Mouse (Mus musculus) layer of hippocampus, adult 8-10 months (tissue): ENCODE measurements at regions not wholly inside any gene's neighbourhood (a gene's known extent, or its start where the extent isn't known, plus 50 kb on each side); places are given as distances from the start of the nearest gene placed in this dataset.

Source experiments
- DNase-seq, 2 experiments: peaks; one replicate each; pipeline ENCODE4 v3.0.0; 2022; ENCODE audit warnings: low spot score in 2 of 2

DNA sequence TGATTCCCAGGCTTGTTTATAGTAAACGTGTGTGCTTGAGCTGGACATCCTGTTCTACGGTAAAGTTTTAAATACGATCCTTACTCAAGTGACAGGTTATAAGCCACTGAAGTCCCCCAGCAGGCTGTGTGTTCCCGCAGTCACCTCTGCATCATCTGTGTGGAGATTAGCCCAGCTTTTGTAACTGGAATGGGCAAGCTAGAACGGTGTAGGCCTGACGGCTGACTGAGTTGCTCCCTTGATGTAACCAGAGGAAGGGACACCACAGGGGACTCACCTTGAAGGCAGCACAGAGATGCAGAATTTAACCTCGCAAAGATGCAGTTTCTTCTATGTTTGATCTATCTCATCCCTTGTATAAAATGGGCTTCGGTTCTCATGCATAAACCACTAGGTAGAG lies 418.4 kb upstream of the Pou3f3 start:
- DNase-seq: no peak

DNA sequence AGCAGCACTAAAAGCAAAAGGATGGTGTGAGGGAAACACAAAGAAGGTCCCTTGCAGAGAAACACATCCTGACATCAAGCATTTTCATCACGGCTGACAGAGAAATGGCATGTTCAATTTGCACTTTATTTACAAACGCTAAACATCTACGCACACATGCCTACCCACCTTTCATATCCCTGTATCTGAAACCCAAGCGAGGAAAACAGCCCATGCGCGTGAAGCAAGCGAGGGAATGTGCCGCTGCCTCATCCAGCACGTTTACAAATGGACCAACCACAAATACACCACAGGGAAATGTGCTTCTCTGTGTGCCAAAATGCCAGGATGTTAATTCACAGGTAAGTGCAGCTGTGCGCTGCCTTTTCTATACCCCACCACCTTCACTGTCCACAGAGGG lies 399.7 kb upstream of the Pou3f3 start:
- DNase-seq: no peak

DNA sequence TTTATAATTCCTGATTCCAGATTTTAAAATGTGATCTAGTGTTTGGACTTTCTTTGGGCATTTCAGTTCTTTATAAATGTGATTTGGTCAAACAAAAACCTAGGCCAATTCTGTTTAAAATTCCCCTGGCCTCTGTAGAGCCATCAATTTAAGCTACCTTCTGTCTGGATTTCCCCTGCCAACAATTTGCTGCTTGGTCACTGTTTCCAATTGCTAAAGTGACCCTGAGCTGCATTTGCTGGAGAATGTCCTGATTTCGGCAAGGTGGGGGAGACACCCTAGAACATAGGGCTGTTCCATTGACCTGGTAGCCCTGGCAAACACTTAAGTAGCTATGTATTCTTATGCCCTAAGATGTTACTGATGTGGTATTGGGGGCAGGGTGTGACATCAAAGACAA lies 386.3 kb upstream of the Pou3f3 start:
- no peak for DNase-seq

DNA sequence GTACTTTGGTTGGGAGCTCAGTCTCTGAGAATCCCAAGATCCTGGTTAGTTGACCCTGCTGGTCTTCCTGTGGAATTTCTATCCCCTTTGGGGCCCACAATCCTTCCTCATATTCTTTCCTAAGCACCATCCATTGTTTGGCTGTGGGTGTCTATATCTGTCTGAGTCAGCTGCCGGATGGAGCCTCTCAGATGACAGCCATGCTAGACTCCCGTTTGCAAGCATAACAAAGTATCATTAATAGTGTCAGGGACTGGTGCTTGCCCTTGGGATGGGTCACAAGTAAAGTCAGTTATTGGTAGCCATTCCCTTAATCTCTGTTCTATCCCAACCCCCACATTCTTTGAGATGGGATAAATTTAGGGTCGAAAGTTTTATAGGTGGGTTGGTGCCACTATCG lies 382.1 kb upstream of the Pou3f3 start:
- no peak for DNase-seq

DNA sequence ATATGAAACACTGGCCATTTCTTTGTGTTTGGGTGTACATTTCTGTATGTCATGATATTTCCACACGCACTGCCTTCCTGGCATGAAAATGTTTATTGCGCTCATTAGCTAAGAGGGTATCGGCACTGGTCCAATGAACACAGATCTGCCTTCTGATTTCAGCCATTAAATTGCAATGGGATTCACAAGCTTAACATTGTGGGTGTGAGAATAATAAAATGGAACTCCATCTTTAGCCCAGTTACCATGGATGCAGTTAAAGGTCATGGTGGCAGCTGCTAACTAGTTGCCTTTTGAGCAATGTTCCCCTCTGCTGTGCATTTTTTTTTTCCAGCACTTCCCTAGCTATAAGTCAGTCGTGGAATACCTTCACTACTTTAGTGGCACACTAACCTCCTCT lies 343.7 kb upstream of the Pou3f3 start:
- DNase-seq: peak; percentile 12 to 17

DNA sequence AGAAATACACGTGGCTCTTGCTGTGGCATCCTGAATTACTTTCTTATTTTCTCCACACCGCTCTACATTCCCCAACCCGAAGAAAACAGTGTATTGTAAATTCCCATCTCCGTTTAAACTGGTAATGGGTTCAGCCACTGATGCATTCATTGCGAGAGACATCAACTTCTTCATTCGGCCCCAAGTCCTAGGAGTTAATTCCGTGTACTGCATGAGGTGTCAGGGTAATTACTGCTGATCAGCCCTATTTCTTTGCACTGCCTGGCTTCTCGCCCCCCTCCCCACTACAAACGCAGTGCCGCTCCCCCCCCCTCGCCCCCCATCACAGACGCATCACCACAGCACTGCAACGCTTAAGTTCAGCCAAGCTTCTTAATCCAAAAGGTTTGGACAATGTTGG lies 343.2 kb upstream of the Pou3f3 start:
- DNase-seq: no peak

DNA sequence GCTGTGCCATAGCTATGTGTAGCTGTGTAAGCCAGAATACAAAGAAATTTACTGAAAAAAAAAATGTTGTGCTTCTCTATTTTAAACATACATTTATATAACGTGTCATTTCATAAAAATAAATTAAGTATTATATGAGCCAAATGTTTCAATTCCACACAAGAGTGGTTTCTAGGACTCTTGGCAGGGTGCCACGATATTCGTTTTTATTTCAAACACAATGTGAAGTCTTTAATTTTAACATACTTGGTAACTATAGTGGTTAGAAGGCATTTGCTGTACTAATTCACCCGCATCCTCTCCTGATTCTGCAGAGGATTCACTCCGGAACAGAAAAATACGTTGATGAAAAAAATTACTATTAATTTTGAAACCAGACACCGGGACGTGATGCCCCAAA lies 342.5 kb upstream of the Pou3f3 start:
- DNase-seq: peak in 1 of 2 experiments; percentile 9

DNA sequence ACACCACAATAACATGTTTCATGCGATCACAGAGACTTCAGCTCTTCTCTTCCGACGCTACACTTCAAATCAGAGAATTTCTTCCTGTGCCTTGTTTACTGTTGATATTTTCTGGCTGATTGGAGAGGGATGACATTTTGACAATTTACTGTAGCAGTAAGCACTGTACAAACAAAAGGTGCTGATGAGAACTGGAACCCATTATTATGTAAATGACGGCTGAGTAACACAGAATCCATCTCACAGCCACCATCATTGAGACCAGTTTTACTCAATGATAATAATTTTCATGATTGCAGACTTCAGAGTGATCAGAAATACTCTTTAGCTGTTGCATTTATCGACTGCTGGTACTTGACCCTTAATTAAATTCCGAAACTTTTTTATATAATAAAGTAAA lies 341.5 kb upstream of the Pou3f3 start:
- no peak for DNase-seq

DNA sequence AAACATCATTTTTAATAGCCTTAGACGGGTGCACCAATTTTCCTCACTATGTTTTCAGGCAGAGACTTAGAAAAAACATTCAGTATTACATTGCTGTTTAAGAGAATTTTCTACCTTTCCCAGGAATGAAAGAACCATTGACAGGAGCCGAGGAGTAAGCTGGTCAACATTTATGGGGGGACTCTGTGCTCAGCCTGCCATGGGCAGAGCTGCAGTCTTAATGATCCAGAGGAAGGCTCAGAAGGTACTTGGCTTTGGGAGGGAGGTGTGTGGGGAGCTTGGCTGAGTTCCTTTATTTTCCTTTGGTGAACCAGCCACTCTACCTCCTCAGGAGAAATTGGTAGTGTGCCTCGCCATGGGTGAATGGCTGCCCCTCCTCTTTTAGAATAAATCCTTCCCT lies 333.1 kb upstream of the Pou3f3 start:
- DNase-seq: no peak

DNA sequence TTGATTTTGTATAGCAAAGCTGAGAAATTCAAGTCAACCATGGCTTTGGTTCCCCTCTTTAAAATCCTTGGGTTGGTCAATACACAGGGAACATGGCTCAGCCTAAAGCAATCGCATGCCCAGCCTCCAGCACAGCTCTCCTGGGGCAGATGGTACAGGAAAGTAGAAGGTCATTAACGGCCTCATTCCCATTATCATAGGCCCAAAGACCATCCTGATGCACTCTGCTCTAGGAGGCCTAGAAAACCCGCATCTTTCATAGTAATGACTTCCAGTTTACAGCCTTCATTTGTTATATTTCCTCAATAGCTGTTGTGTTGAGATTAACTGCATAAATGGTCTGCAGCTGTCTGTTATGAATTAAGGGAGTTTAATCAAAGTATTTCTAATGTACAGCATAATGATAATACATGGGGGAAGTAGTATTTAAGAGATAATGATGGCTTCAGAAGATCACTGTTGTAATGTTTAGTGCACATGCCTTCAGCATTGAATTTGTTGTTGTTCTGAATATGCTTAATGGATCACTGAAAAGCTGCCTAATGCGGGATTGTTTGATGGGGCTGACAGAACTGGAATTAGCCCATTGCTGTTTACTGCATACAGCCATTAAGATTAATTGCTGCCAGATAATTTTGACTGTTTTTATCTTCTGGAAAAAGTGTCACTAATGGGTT lies 329.8 kb upstream of the Pou3f3 start:
- no peak for DNase-seq

DNA sequence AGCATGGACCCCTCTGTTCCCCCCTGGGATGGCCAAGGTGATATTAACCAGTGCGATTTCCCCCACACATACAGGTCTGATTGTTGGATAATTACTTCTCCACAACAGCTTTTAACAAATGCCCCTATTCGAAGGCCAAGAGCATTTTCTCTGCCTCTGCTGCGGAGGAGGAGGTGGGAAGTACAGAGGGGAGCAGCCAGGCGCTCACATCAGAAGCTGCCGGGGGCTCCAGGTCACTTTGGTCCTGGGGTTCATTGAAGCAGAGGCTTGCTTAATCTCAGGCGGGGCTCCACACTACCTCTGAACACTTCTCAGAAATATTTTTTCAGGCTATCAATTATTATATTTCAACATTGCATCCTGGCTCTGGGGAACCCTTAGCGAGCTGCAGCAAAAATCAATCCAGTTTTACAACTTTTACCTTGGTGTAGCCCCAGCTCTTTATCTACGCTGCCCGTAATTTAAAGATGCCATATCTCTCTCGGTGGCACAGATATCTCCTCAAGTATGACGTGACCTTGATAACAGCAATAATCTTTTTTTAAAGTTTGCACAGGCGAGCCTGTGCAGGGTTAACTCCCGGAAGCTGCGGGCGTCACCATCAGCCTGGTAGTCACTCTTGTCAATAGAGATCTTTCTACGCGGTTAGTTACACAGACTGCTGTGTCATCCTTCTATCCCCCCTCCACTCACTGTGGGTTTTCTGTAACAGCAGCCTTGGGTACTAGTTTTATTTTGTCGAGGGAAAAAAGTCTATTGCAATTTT lies 307.5 kb upstream of the Pou3f3 start:
- no peak for DNase-seq

DNA sequence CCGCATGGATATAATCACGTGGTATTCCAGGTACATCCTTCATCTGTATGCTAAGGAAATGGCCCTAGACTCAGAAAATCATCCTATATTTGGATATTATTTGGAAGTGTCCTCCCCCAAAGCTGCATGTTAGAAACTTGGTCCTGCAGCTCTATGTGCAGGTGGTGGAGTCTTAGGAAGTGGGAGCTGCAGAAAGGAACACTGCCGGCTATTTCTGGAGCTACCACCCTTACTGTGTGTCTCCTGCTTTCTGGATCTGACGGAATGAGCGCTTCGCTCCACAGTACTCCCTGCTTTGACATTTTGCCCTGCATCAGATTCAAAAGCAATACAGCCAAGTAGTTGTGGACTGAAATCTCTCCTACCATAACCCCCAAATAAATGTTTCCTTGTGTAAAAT lies 306.8 kb upstream of the Pou3f3 start:
- no peak for DNase-seq

DNA sequence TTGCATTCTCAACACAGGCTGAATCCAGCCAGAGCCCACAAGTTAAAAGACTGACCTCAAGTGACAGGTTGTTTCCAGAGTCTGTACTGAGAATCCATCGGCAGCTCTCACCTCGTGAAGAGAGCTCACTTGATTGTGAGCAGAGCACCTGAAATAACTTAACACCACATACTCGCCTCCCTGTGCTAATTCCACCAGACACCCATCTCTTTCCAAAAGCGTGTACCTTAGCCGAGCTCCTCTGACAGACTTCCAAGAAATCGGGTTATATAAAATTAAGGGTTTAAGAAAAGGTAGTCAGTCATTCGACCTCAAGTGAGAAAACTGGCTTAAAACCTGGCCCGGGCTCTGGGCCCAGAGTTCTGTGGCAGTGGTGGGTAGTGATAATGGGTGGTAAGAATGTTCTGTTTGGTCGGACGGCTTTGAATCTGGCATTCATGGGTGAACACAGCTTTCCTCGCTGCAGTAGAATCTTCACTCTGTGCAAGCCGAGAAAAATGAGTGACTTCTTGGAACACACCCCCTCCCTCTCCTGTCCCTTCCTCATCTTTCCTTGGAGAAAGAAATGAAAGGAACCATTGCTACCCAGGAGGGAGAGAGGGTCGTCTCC lies 299.8 kb upstream of the Pou3f3 start:
- no peak for DNase-seq

DNA sequence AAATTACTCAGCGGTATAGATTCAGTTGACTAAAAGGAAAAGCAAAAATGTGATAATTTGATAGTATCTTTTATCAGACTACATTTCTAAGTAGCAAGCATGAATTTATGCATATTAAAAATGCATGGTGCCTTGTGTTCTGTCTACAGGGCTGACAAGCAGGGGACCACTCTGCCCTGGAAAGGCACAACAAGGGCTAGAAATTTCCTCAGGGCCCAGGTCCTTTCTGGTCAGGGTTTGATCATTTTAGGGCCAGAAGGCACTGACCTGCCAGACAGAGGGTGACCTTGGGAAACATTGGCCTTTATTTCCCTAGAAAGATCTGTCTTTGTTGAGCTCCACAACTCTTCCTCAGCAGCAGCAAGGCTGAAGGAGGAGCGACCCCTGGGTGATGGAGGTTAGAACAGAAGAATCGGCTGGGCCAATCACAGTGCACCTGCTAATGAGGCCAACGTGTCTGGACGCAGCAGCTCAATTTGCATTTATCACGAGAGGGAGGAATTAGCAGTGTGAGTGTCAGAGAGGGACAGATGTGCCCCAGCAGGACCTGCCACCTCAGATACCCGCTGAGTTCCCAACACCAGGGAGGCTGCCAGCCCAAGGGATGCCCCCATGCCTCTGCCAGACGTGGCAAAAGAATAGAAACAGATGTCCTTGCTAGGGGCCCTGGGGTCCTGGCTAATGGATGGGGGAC lies 297.0 kb upstream of the Pou3f3 start:
- DNase-seq: no peak

DNA sequence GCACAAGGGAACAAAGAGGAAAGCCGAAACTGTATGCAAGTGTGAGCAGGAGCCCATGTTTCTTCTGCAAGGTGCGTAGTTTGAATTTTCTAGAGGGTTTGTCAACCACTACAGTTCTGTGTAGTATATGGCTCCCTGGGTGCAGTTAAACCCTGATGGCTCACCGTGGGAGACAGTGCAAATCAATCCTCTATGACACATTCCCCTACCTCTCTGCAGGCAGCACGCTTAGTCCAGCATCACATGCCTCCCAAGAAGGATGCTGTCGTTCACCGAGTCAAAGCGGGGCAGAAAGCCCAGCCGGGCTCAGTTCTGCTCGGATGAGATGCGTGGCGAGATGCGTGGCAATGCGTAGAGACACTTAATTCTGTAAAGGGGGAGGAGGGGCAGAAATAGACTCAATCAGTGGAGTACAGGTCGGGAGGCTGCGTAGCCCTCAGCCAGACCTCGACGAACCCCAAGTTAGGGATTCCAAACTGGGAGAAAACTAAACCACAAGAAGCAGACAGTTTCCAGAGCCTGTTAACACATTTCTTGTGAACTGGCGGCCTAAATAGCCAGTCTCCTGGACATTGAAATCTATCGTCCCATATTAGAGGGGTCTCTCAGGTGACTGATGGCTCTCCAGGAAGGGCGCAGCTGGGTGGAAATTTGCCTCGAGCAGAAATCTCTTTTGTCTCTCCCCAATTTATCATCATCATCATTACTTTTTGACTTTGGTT lies 279.6 kb upstream of the Pou3f3 start:
- no peak for DNase-seq

DNA sequence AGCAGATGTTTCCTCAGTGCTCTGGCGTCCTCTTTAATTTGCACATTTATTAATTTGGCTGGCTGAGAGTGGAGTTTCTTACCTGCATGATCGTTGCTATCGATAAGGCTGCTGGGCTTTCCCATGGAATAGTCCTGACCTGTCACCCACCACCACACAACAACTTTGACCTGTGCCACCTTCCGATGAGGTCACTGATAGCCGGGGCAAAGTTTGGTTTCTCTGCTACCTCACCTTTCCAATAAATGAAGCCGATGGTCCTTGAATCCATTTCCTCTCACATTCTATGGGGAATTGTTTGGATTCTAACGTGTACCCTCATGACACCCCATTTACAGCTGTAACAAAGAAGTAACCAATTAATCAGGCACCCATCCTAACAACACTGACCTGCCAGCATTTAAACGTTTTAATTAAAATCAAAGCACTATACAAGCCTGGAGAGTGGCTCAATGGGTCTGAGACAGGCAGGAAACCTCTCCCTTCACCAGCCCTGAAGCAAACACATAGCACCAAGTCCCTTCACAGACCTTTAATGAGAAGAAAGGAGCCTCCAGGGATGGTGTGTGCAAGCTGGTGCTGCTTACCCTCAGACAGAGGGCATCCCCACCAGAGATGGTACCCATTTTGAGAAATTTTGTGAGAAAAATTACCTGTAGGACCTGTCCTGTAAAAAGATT lies 278.9 kb upstream of the Pou3f3 start:
- DNase-seq: no peak

DNA sequence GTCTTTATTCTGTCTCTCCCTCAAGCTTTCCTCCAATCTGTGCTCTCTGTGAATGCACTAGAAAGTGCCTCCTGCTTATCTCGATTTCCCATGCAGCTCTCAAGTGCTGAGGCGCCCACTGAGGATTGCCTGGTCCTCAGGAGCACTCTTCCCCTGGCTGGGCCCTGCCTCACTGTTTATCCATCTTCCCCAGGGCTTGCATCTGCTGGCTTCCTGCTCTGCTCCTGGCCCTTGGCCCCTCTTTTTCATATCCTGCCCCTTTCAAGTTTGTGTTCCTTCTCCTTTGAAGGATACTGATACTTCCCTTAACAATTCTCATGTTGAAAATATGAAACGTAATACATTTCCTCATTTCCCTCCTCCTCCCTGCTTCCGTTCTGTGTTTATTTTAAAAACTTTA lies 277.8 kb upstream of the Pou3f3 start:
- DNase-seq: no peak

DNA sequence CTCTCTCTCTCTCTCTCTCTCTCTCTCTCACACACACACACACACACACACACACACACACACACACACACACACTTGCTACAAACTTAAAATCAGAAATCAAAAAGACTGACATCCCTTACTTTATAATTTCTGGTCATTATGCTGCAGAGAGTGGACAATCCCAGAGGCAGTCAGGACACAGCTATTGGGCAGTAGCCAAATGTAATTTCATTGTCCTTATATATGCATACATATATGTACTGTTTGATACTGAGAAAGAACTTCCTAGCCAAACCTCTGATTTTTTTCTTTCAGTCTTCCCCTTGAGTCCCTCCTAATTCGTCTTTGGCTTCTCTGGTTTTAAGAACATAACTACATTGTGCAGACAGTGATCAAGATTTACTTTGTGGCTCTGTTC lies 277.3 kb upstream of the Pou3f3 start:
- no peak for DNase-seq

DNA sequence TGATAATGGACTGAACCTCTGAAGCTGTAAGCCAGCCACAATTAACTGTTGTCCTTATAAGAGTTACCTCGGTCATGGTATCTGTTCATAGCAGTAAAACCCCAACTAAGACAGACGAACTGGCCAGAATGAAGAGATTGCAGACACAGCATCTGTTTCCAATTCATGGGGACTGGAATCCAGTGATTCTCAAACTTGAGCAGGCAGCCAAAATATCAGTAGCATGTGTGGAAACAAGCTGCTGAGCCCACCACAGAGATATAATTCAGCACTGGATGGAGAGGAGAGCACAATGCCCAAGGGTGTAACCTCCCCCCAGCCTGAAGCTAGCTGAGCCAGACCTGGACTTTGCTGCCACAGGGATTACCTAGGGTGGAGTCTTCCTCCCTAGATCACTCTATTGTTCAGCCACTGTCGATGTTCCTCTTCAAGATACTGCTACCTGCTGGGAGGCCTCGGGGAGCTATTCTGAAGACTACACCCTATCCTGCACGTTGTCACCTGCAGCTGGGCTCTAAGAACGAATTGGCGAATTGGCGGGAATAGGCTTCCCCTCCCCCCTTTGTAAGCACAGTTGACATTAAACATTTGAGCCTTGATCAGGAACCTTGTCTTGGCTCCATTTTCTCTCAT lies 259.1 kb upstream of the Pou3f3 start:
- no peak for DNase-seq

DNA sequence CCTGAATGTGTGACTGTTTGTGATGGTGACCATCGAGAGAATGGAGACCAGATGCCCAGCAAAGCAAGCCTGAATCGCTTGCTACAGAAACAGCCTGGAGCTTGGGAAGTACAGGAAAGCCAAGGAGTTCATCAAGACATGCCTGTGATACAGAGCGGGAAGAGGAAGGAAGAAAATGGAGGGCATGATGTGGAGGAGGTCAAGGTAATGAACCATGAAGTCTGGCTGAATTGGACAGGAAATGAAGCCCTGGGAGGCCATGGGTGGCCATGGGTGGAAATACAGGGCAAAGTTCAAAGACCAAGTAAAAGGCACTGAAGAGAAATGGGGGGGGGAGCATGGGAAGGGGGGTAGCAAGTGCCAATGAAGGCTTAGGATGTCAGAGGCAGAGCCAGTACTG lies 227.2 kb upstream of the Pou3f3 start:
- DNase-seq: no peak
